Mouse (Mus musculus) CH12.LX (cell line): ENCODE measurements around the gene Aspg.

Source experiments
- CTCF ChIP-seq, 2 experiments: IDR thresholded peaks in 1 of 2; conservative IDR thresholded peaks in 1 of 2; 2 replicates each; pipeline ENCODE4 v1.5.1; 2011 to 2012; ENCODE audit warnings: low read depth in 2 of 2, low read length in 2 of 2, improper control_type of control experiment in 1 of 2, inconsistent platforms in 1 of 2, mild to moderate bottlenecking in 1 of 2, moderate library complexity in 1 of 2
- EP300 ChIP-seq: IDR thresholded peaks from 2 replicates; pipeline ENCODE4 v1.6.1; 2011; ENCODE audit warnings: low read length, improper control_type of control experiment
- ETS1 ChIP-seq: conservative IDR thresholded peaks from 2 replicates; pipeline ENCODE4 v1.6.1; 2012; ENCODE audit warnings: low read depth, mild to moderate bottlenecking, inconsistent platforms, low read length, improper control_type of control experiment, moderate library complexity
- GABPA ChIP-seq: IDR thresholded peaks from 2 replicates; pipeline ENCODE4 v1.6.1; 2012; ENCODE audit warnings: low read depth, low read length, improper control_type of control experiment, inconsistent platforms; ENCODE audit not compliant: insufficient replicate concordance
- HCFC1 ChIP-seq: IDR thresholded peaks from 2 replicates; pipeline ENCODE4 v1.6.1; 2012; ENCODE audit warnings: low read depth, mild to moderate bottlenecking, inconsistent platforms, low read length, improper control_type of control experiment
- MXI1 ChIP-seq: IDR thresholded peaks from 2 replicates; pipeline ENCODE4 v1.6.1; 2011; ENCODE audit warnings: mild to moderate bottlenecking, low read depth, low read length, improper control_type of control experiment
- MYC ChIP-seq: IDR thresholded peaks from 2 replicates; pipeline ENCODE4 v1.6.1; 2011; ENCODE audit warnings: low read depth, mild to moderate bottlenecking, improper control_type of control experiment, low read length
- POLR2A ChIP-seq: IDR thresholded peaks from 2 replicates; pipeline ENCODE4 v1.6.1; 2011; ENCODE audit warnings: low read depth, mild to moderate bottlenecking, improper control_type of control experiment, low read length
- ZC3H11A ChIP-seq: IDR thresholded peaks from 2 replicates; pipeline ENCODE4 v1.6.1; 2012; ENCODE audit warnings: low read depth, mild to moderate bottlenecking, inconsistent platforms, low read length, improper control_type of control experiment
- ZKSCAN1 ChIP-seq: IDR thresholded peaks from 2 replicates; pipeline ENCODE4 v1.6.1; 2012; ENCODE audit warnings: low read depth, inconsistent platforms, low read length, improper control_type of control experiment, borderline replicate concordance
- ZNF384 ChIP-seq: IDR thresholded peaks from 2 replicates; pipeline ENCODE4 v1.6.1; 2012; ENCODE audit warnings: low read depth, low read length, improper control_type of control experiment, inconsistent platforms

GRCm38 (mm10) chr12:112126931-112127635 is 20.6 kb downstream of the Aspg start:
- TF ChIP-seq CTCF (conservative IDR thresholded peaks at IDR 0.05 in 1 of 2, IDR thresholded peaks at IDR 0.05 in 1 of 2; ENCODE audit: low read depth in 2 of 2, low read length in 2 of 2) = peak in 1 of 2 experiments; percentile 42; a peak in 2 of 4 replicates
- no peak for TF ChIP-seq MXI1
- TF ChIP-seq EP300 = no peak
- no peak for TF ChIP-seq GABPA
- TF ChIP-seq HCFC1 = no peak
- no peak for TF ChIP-seq POLR2A
- TF ChIP-seq ETS1 = no peak
- no peak for TF ChIP-seq ZNF384
- TF ChIP-seq ZKSCAN1 = no peak
- no peak for TF ChIP-seq ZC3H11A
- no peak for TF ChIP-seq MYC
